Mouse (Mus musculus) forebrain, postnatal 0 days (tissue): ENCODE results near the gene Map4k1. TPM values are rescaled to one million over a fixed set of nuclear protein-coding genes. Genes with fewer than 3 reads are reported as not detected.

ENCODE experiments used
- ATAC-seq: fragments of 200-750 bp; cut with Nextera tagmentation; 2 replicates; pipeline ENCODE4 v1.8.0; 2017; ENCODE audit warnings: mild to moderate bottlenecking, moderate library complexity
- DNase-seq: peaks from one replicate; pipeline ENCODE4 v3.0.0-alpha.2; 2015
- H3K27ac ChIP-seq: fragments of 300-500 bp; sonication (generic); 2 replicates; pipeline ENCODE4 v1.5.1; 2014; ENCODE audit warnings: low read depth, mild to moderate bottlenecking, antibody characterized with exemption, low read length, moderate library complexity, mixed read lengths
- H3K27me3 ChIP-seq: fragments of 300-500 bp; sonication (generic); 2 replicates; pipeline ENCODE4 v1.6.1; 2014; ENCODE audit warnings: mild to moderate bottlenecking, low read length, mixed read lengths; ENCODE audit not compliant: insufficient read depth
- H3K36me3 ChIP-seq: fragments of 300-500 bp; sonication (generic); 2 replicates; pipeline ENCODE4 v1.6.1; 2014; ENCODE audit warnings: mild to moderate bottlenecking, moderate library complexity; ENCODE audit not compliant: insufficient read depth
- H3K4me1 ChIP-seq: fragments of 300-500 bp; sonication (generic); 2 replicates; pipeline ENCODE4 v1.6.1; 2014; ENCODE audit warnings: antibody characterized with exemption; ENCODE audit not compliant: insufficient read depth
- H3K4me2 ChIP-seq: fragments of 300-500 bp; sonication (generic); 2 replicates; pipeline ENCODE4 v1.6.1; 2014; ENCODE audit warnings: low read depth, mild to moderate bottlenecking, moderate library complexity
- H3K4me3 ChIP-seq: fragments of 300-500 bp; sonication (generic); 2 replicates; pipeline ENCODE4 v1.5.1; 2014; ENCODE audit warnings: low read depth, low read length, mixed read lengths
- H3K9ac ChIP-seq: fragments of 300-500 bp; sonication (generic); 2 replicates; pipeline ENCODE4 v1.6.1; 2014; ENCODE audit warnings: mild to moderate bottlenecking
- H3K9me3 ChIP-seq: fragments of 300-500 bp; sonication (generic); 2 replicates; pipeline ENCODE4 v1.6.1; 2016; ENCODE audit warnings: low read length
- CTCF ChIP-seq: sonication (generic); IDR thresholded peaks from 2 replicates; pipeline ENCODE4 v1.5.1; 2016; ENCODE audit warnings: antibody characterized with exemption, control low read depth, low read depth
- WGBS: fragments of 180-500 bp; shearing (Covaris S2); extraction: QIAGEN DNeasy Blood & Tissue Kit; methylation state at CpG from one replicate; pipeline ENCODE4 v1.1.7; 2014; 5-methylcytosine and 5-hydroxymethylcytosine counted together
- polyA plus RNA-seq: library from polyadenylated mRNA; unstranded; fragments of >200 nt; fragmentation: Nextera tagmentation; extraction: Ambion mirVana; gene quantifications from 2 replicates; pipeline ENCODE4 v1.2.1, GENCODE M21; 2015
- total RNA-seq: library from RNA; depleted of rRNA; stranded (reverse); fragments of >200 nt; gene quantifications from 2 replicates; pipeline ENCODE4 v1.2.3, GENCODE M21; 2014

The Map4k1 gene
- total and polyA plus RNA-seq, 2 experiments from 2014 or later: 3.6 to 18.9 TPM

- Histone ChIP-seq H3K36me3 (peaks cover 19% of the 10 kb centered on the region), H3K4me3 (no peak overlapping the region), H3K9me3 (no peaks in the 10 kb centered on the region), H3K4me1 (no peaks in the 10 kb centered on the region), H3K27ac (no peak overlapping the region), H3K27me3 (no peaks in the 10 kb centered on the region), H3K4me2 (no peak overlapping the region), H3K9ac (no peak overlapping the region)
- DNase-seq (no peak), ATAC-seq (no peak)
- no peak for TF ChIP-seq CTCF
- WGBS: 86% methylated on average over 1 of the region's 1 CpGs
These were observed 12.6 kb upstream of the Map4k1 start for GRCm38 (mm10) chr7:28969271-28969670.

GRCm38 (mm10) chr7:28969672-28970394 is 12.0 kb upstream of the Map4k1 start:
- H3K27me3 ChIP-seq: no peaks in the 10 kb centered on the region
- H3K9ac ChIP-seq: no peak overlapping the region
- WGBS: 80% methylated on average over 12 of the region's 12 CpGs
- H3K4me1 ChIP-seq: no peaks in the 10 kb centered on the region
- TF ChIP-seq CTCF: no peak
- DNase-seq (no peak), ATAC-seq (no peak)
- H3K4me3 ChIP-seq: no peak overlapping the region
- peaks cover 21% of the 10 kb centered on the region for H3K36me3 ChIP-seq
- no peaks in the 10 kb centered on the region for H3K9me3 ChIP-seq
- no peak overlapping the region for H3K27ac ChIP-seq
- no peak overlapping the region for H3K4me2 ChIP-seq

- H3K27ac ChIP-seq: no peak overlapping the region
- no peaks in the 10 kb centered on the region for H3K27me3 ChIP-seq
- H3K4me3 ChIP-seq: no peak overlapping the region
- H3K36me3 ChIP-seq: peaks cover 21% of the 10 kb centered on the region
- no peak for ATAC-seq
- H3K9me3 ChIP-seq: no peaks in the 10 kb centered on the region
- no peak for TF ChIP-seq CTCF
- DNase-seq: no peak
- no peaks in the 10 kb centered on the region for H3K4me1 ChIP-seq
- 89% methylated on average over 7 of the region's 7 CpGs for WGBS
- no peak overlapping the region for H3K9ac ChIP-seq
- H3K4me2 ChIP-seq: no peak overlapping the region
These were observed 10.8 kb upstream of the Map4k1 start for GRCm38 (mm10) chr7:28971029-28971428.

- WGBS: 60% methylated on average over 6 of the region's 6 CpGs
- Histone ChIP-seq H3K4me2 (no peak overlapping the region), H3K9me3 (no peaks in the 10 kb centered on the region), H3K4me3 (no peak overlapping the region), H3K27me3 (no peaks in the 10 kb centered on the region), H3K4me1 (no peaks in the 10 kb centered on the region), H3K9ac (no peak overlapping the region), H3K36me3 (peaks cover 27% of the 10 kb centered on the region), H3K27ac (no peak overlapping the region)
- ATAC-seq (no peak), DNase-seq (no peak)
- no peak for TF ChIP-seq CTCF
These were observed 10.0 kb upstream of the Map4k1 start for GRCm38 (mm10) chr7:28971770-28972269.

- DNase-seq: peak; percentile 73
- no peaks in the 10 kb centered on the region for H3K4me1 ChIP-seq
- no peak overlapping the region for H3K4me2 ChIP-seq
- no peak for ATAC-seq
- no peak overlapping the region for H3K9ac ChIP-seq
- H3K36me3 ChIP-seq: peaks cover 34% of the 10 kb centered on the region
- no peaks in the 10 kb centered on the region for H3K9me3 ChIP-seq
- no peak overlapping the region for H3K27ac ChIP-seq
- H3K4me3 ChIP-seq: no peak overlapping the region
- H3K27me3 ChIP-seq: no peaks in the 10 kb centered on the region
- peak; percentile 85 for TF ChIP-seq CTCF
- WGBS: 68% methylated on average over 8 of the region's 8 CpGs
These were observed 9.3 kb upstream of the Map4k1 start for GRCm38 (mm10) chr7:28972542-28972985.

GRCm38 (mm10) chr7:28973025-28973424 is 8.8 kb upstream of the Map4k1 start:
- Histone ChIP-seq H3K36me3 (peaks cover 39% of the 10 kb centered on the region), H3K9me3 (no peaks in the 10 kb centered on the region), H3K4me1 (no peaks in the 10 kb centered on the region), H3K27me3 (no peaks in the 10 kb centered on the region), H3K9ac (no peak overlapping the region), H3K27ac (no peak overlapping the region), H3K4me3 (no peak overlapping the region), H3K4me2 (no peak overlapping the region)
- no peak for DNase-seq
- no peak for ATAC-seq
- 81% methylated on average over 8 of the region's 8 CpGs for WGBS
- TF ChIP-seq CTCF: peak; percentile 37; the same call in 1 of the 2 replicates

GRCm38 (mm10) chr7:28977556-28977955 is 4.3 kb upstream of the Map4k1 start:
- Histone ChIP-seq H3K27me3 (no peaks in the 10 kb centered on the region), H3K9me3 (no peaks in the 10 kb centered on the region), H3K4me2 (no peak overlapping the region), H3K36me3 (peaks cover 44% of the 10 kb centered on the region), H3K4me3 (no peak overlapping the region), H3K9ac (no peak overlapping the region), H3K4me1 (peaks cover 4% of the 10 kb centered on the region; the same call in 1 of the 2 replicates), H3K27ac (no peak overlapping the region)
- WGBS: 83% methylated on average over 9 of the region's 9 CpGs
- ATAC-seq (no peak), DNase-seq (no peak)
- TF ChIP-seq CTCF: no peak
